Mouse (Mus musculus): ENCODE measurements around the gene Vmn1r19.
"Not testable (repeated sequence)": the region's sequence is repeated elsewhere in the genome, so short reads cannot be mapped to it uniquely, and the experiment has no call there.

Gene Vmn1r19

GRCm38 (mm10) chr6:57403480-57403879 is at the start of gene Vmn1r19:
Gene Vmn1r19 (plus strand): TSS chr6:57403780.
- DNase-seq (ENCODE audit: low spot score in 2 of 2): not testable (repeated sequence)

GRCm38 (mm10) chr6:57356864-57357263 is 46.7 kb upstream of the Vmn1r19 start:
- DNase-seq (ENCODE audit: low spot score in 2 of 2): no peak

- no peak for DNase-seq (ENCODE audit: low spot score in 2 of 2)
Observed at GRCm38 (mm10) chr6:57363627-57364026, 40.0 kb upstream of the Vmn1r19 start, which contains the start of gene Vmn1r17. Gene Vmn1r17 (minus strand): TSS chr6:57363727.

GRCm38 (mm10) chr6:57365866-57366265 is 37.7 kb upstream of the Vmn1r19 start:
- DNase-seq (ENCODE audit: low spot score in 2 of 2): not testable (repeated sequence)

GRCm38 (mm10) chr6:57367496-57367895 is 36.1 kb upstream of the Vmn1r19 start:
- no peak for DNase-seq (ENCODE audit: low spot score in 2 of 2)

GRCm38 (mm10) chr6:57395683-57396082 is 7.9 kb upstream of the Vmn1r19 start, which contains the start of gene Vmn1r18:
Gene Vmn1r18 (minus strand): TSS chr6:57395783.
- DNase-seq (ENCODE audit: low spot score in 2 of 2): no peak

GRCm38 (mm10) chr6:57428630-57429029 is 25.1 kb downstream of the Vmn1r19 start, which contains the start of gene Vmn1r20:
Gene Vmn1r20 (plus strand): TSS chr6:57428930.
- DNase-seq (ENCODE audit: low spot score in 2 of 2): no peak

GRCm38 (mm10) chr6:57431196-57431595 is 27.6 kb downstream of the Vmn1r19 start:
- no peak for DNase-seq (ENCODE audit: low spot score in 2 of 2)
